Mouse (Mus musculus) spleen, postnatal 0 days (tissue): ENCODE results near the gene Noct. TPM values are rescaled to one million over a fixed set of nuclear protein-coding genes. Genes with fewer than 3 reads are reported as not detected.

Source experiments
- polyA plus RNA-seq: library from polyadenylated mRNA; unstranded; fragments of >200 nt; fragmentation: Nextera tagmentation; extraction: Ambion mirVana; gene quantifications from 2 replicates; pipeline ENCODE4 v1.2.1, GENCODE M21; 2015

Noct gene
- 14.1 and 23.7 TPM in 2 replicates for polyA plus RNA-seq

DNA sequence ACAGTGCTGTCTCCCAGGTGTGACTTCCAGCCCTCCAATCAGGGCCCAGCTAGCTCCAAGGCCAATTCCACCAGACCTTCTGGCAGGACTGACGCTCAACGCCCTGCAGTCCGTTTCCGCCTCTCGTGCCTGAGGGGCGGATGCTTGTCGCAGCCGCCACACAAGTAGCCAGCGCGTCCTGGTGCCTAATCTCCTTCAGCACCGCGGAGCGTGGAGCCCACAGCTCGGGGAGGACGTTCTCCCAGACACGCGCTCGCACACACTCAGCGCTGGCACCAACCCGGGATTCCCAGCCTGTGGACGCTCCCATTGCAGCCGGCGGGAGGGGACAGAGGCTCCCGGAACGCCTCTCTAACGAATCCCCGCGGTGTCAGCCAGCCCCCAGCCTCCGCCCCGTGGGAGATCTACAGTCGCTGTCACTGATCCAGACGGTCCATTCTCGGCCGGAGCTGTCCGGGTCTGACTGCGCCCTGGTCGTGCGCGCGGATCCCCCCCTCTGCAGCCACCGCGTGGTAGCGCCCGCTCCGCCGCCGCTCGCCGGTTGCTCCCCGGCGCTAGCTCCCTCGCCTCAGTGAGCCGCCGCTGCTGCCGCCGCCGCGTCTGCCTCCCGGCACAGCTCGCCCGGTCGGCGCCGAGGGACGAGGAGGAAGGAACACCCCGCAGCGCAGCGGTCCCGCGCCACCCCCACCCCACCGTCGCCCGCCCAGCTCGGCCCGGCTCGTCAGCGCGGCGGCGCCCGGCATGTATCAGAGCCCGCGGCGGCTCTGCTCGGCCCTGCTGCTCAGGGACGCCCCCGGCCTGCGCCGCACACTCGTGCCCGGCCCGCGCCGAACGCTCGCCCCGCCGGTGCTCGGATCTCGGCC is at the start of gene Noct:
TSS of gene Noct (plus strand) at position 85 of the 863 bp plus-strand sequence.

Other genes starting within 250 kb of the Noct start
- gene Elf2, start 116.2 kb downstream of the Noct start, polyA plus RNA-seq: 39.5 and 43.0 TPM in 2 replicates
- gene Mgarp, start 172.3 kb downstream of the Noct start, polyA plus RNA-seq: 1.1 and 1.4 TPM in 2 replicates
- 443 and 495 TPM in 2 replicates for gene Ndufc1, start 184.5 kb downstream of the Noct start, polyA plus RNA-seq
- gene Naa15, start 190.7 kb downstream of the Noct start, polyA plus RNA-seq: 22.7 and 25.3 TPM in 2 replicates